In genomic region chr9:78174016-78174415, GRCm38 (mm10) we compare ENCODE assay signal across 26 mouse cellular contexts. TPM values are rescaled to one million over a fixed set of nuclear protein-coding genes. Genes with fewer than 3 reads are reported as not detected.
"Had no signal": no experiment of that assay in that cellular context is flagged by ENCODE, and none has a peak within 500 bp of the region (broad histone marks: within the 10 kb centered on the region; RNA-seq: fewer than 3 reads in every experiment).

No protein-coding gene starts in this region.

- H3K27me3 ChIP-seq: kidney, embryonic 15.5 days; liver, embryonic 13.5 days; midbrain, embryonic 12.5 days; midbrain, embryonic 15.5 days had no signal

- ATAC-seq: midbrain, embryonic 15.5 days had no signal

- H3K9ac ChIP-seq: kidney, embryonic 15.5 days; liver, embryonic 13.5 days; midbrain, embryonic 12.5 days; midbrain, embryonic 15.5 days had no signal

- DNase-seq: kidney, adult 8-10 months; kidney, postnatal 10 days; kidney, postnatal 36 days; layer of hippocampus, postnatal 36 days; liver, embryonic 13.5 days; lung, adult 2 months; lung, postnatal 14 days; lung, postnatal 4 days; thymus, adult 2 months; thymus, postnatal 14 days; thymus, postnatal 4 days had no signal

- H3K4me2 ChIP-seq: kidney, embryonic 15.5 days; liver, embryonic 13.5 days; midbrain, embryonic 12.5 days had no signal

- H3K9me3 ChIP-seq: kidney, embryonic 15.5 days; liver, embryonic 13.5 days; midbrain, embryonic 12.5 days; midbrain, embryonic 15.5 days had no signal

- H3K4me3 ChIP-seq: kidney, embryonic 15.5 days; left cerebral cortex, adult 2 months; liver, embryonic 13.5 days; midbrain, embryonic 12.5 days; midbrain, embryonic 15.5 days had no signal

- H3K27ac ChIP-seq: kidney, embryonic 15.5 days; left cerebral cortex, adult 2 months; midbrain, embryonic 12.5 days; stomach, postnatal 0 days had no signal

- H3K36me3 ChIP-seq: kidney, embryonic 15.5 days; liver, embryonic 13.5 days; midbrain, embryonic 15.5 days had no signal

RNA-seq across cellular contexts. Expression of gene Gsta1, which starts 56.4 kb away (rescaled TPM):
- total RNA-seq: layer of hippocampus, adult 8-10 months; layer of hippocampus, postnatal 10 days; layer of hippocampus, postnatal 36 days; left cerebral cortex, adult 2 months; left cerebral cortex, postnatal 10 days; left cerebral cortex, postnatal 36 days; megakaryocyte progenitor cell, adult 5-6 weeks; megakaryocyte-erythroid progenitor cell, adult 5-6 weeks had no signal
- polyA plus RNA-seq: limb, embryonic 11.5 days; liver, embryonic 13.5 days; lung, embryonic 16.5 days; midbrain, embryonic 12.5 days; midbrain, embryonic 15.5 days; neural tube, embryonic 11.5 days; neural tube, embryonic 14.5 days had no signal
